Mouse (Mus musculus) ES-E14 (cell line): Measurements from ENCODE around the gene Fam186b.
"Not testable (repeated sequence)": the region's sequence is repeated elsewhere in the genome, so short reads cannot be mapped to it uniquely, and the experiment has no call there.

Experiments
- CHD2 ChIP-seq: IDR thresholded peaks from 2 replicates; pipeline ENCODE4 v1.6.1; 2014; ENCODE audit warnings: mild to moderate bottlenecking, low read depth, low read length, inconsistent platforms
- HCFC1 ChIP-seq: IDR thresholded peaks from 2 replicates; pipeline ENCODE4 v1.6.1; 2012; ENCODE audit warnings: low read length, inconsistent platforms, borderline replicate concordance; ENCODE audit not compliant: insufficient read depth
- MAFK ChIP-seq: IDR thresholded peaks from 2 replicates; pipeline ENCODE4 v1.6.1; 2014; ENCODE audit warnings: mild to moderate bottlenecking, low read depth, low read length, inconsistent platforms; ENCODE audit not compliant: insufficient read depth
- ZNF384 ChIP-seq: IDR thresholded peaks from 2 replicates; pipeline ENCODE4 v1.6.1; 2012; ENCODE audit warnings: low read depth, low read length, inconsistent platforms

DNA sequence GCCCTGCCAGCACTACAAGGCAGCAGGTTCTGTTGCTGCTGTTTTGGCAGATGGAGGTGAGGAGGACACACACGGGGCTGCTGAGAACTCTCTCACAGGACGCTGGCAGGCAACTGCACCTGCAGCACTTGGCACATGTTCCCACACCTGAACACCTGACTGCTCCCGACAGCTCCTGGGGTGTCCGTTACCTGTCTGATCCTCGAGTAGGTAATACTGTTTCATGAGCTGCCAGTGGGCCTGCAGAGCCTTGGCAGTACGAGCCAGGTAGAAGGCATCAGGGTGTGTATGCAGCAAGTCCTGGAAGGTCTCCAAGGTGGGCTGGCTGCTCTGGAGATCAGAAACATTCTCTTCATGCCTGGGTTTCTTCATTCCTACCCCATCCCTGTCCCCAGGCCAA is 49.0 kb downstream of the Fam186b start:
- TF ChIP-seq MAFK, HCFC1, CHD2, ZNF384: not testable (repeated sequence)
